In genomic region chr6:33055663-33056062, GRCm38 (mm10) we compare ENCODE assay signal across 18 mouse cellular contexts. TPM values are rescaled to one million over a fixed set of nuclear protein-coding genes. Genes with fewer than 3 reads are reported as not detected.
DNase-seq lines count a peak whose midpoint lies in the region; ATAC-seq and TF ChIP-seq lines count a peak whose summit lies in the region.
"Had no signal": no experiment of that assay in that cellular context is flagged by ENCODE, and none has a peak within 500 bp of the region (broad histone marks: within the 10 kb centered on the region; RNA-seq: fewer than 3 reads in every experiment).

No protein-coding gene starts in this region.

- ATAC-seq in heart, embryonic 16.5 days (replicated peaks; ENCODE audit: extremely low read depth, insufficient read depth, low FRiP score): no peak
- ATAC-seq in liver, embryonic 11.5 days (replicated peaks; ENCODE audit: low FRiP score): peak; percentile 70
- ATAC-seq in megakaryocyte-erythroid progenitor cell, adult 5-6 weeks (replicated peaks; ENCODE audit: low FRiP score, low TSS enrichment, poor library complexity, severe bottlenecking): peak; percentile 56
- no peak for ATAC-seq in stomach, postnatal 0 days (ENCODE audit: low FRiP score, low TSS enrichment)
- ATAC-seq: inflammation-experienced regulatory T-cells, adult 6 months had no signal

- intact Hi-C loops in heart, postnatal 10 days (cut with DNase I): loop anchor here (5.0 kb wide), 2 partner anchors 73 to 128 kb away; no protein-coding TSS in a partner anchor
- intact Hi-C loops in heart, postnatal 14 days (cut with DNase I): loop anchor here (5.0 kb wide), 2 partner anchors 33 to 73 kb away; no protein-coding TSS in a partner anchor

- H3K27me3 ChIP-seq in heart, embryonic 16.5 days (ENCODE audit: control insufficient read depth, insufficient read depth, low read length): no peaks in the 10 kb centered on the region
- no peaks in the 10 kb centered on the region for H3K27me3 ChIP-seq in liver, embryonic 11.5 days (replicated peaks; ENCODE audit: control insufficient read depth, insufficient read depth, low read length)
- H3K27me3 ChIP-seq in stomach, postnatal 0 days (ENCODE audit: control insufficient read depth, insufficient read depth, low read length): no peaks in the 10 kb centered on the region
- H3K27me3 ChIP-seq: forebrain, embryonic 12.5 days; limb, embryonic 15.5 days; megakaryocyte, embryonic 14.5 days; stomach, embryonic 15.5 days had no signal

- H3K36me3 ChIP-seq in heart, embryonic 16.5 days (ENCODE audit: control insufficient read depth, insufficient read depth): 0 out of 2 replicates have a peak, but pooled peaks cover 2% of the 10 kb centered on the region
- peaks cover 10% of the 10 kb centered on the region; the same call in 1 of the 2 replicates for H3K36me3 ChIP-seq in liver, embryonic 11.5 days (ENCODE audit: control insufficient read depth, insufficient read depth, low read length)
- peaks cover 3% of the 10 kb centered on the region for H3K36me3 ChIP-seq in stomach, postnatal 0 days (ENCODE audit: control insufficient read depth, insufficient read depth, low read length)
- H3K36me3 ChIP-seq: stomach, embryonic 15.5 days had no signal

- H3K4me3 ChIP-seq in heart, embryonic 16.5 days (ENCODE audit: low read length): no peak overlapping the region
- H3K4me3 ChIP-seq in liver, embryonic 11.5 days (ENCODE audit: low read depth, low read length): no peak overlapping the region
- H3K4me3 ChIP-seq in stomach, postnatal 0 days (ENCODE audit: low read depth, low read length): no peak overlapping the region
- H3K4me3 ChIP-seq: forebrain, embryonic 12.5 days; limb, embryonic 15.5 days; megakaryocyte, embryonic 14.5 days; stomach, embryonic 15.5 days had no signal

- H3K4me2 ChIP-seq in heart, embryonic 16.5 days (ENCODE audit: low read depth, low read length): peak overlapping the region; percentile 9; the same call in 1 of the 2 replicates
- H3K4me2 ChIP-seq in liver, embryonic 11.5 days: peak overlapping the region; percentile 39
- no peak overlapping the region for H3K4me2 ChIP-seq in stomach, postnatal 0 days (replicated peaks; ENCODE audit: low read depth)
- H3K4me2 ChIP-seq: forebrain, embryonic 12.5 days; limb, embryonic 15.5 days; stomach, embryonic 15.5 days had no signal

- no peak overlapping the region for H3K27ac ChIP-seq in heart, embryonic 16.5 days (ENCODE audit: low read length)
- H3K27ac ChIP-seq in liver, embryonic 11.5 days (ENCODE audit: low read depth, low read length): peak overlapping the region; percentile 81
- H3K27ac ChIP-seq in stomach, postnatal 0 days (replicated peaks): no peak overlapping the region
- H3K27ac ChIP-seq: forebrain, embryonic 12.5 days; limb, embryonic 15.5 days; stomach, embryonic 15.5 days had no signal

- H3K9me3 ChIP-seq in heart, embryonic 16.5 days (replicated peaks; ENCODE audit: control insufficient read depth, low read length): no peaks in the 10 kb centered on the region
- no peaks in the 10 kb centered on the region for H3K9me3 ChIP-seq in liver, embryonic 11.5 days (ENCODE audit: control insufficient read depth, low read length)
- no peaks in the 10 kb centered on the region for H3K9me3 ChIP-seq in stomach, postnatal 0 days (ENCODE audit: control insufficient read depth, low read length)
- H3K9me3 ChIP-seq: forebrain, embryonic 12.5 days; limb, embryonic 15.5 days; megakaryocyte, embryonic 14.5 days; stomach, embryonic 15.5 days had no signal

- H3K4me1 ChIP-seq in heart, embryonic 16.5 days (ENCODE audit: control insufficient read depth, insufficient read depth, low read length): peaks cover 45% of the 10 kb centered on the region
- peaks cover 11% of the 10 kb centered on the region for H3K4me1 ChIP-seq in liver, embryonic 11.5 days (replicated peaks; ENCODE audit: control insufficient read depth, insufficient read depth, low read length)
- no peaks in the 10 kb centered on the region for H3K4me1 ChIP-seq in stomach, postnatal 0 days (replicated peaks; ENCODE audit: control insufficient read depth, insufficient read depth)

- no peak for TF ChIP-seq EP300 in stomach, postnatal 0 days (optimal IDR thresholded peaks at IDR 0.05)

- WGBS in heart, embryonic 16.5 days: 62% methylated on average over 4 of the region's 4 CpGs
- WGBS in liver, embryonic 11.5 days: 57% methylated on average over 4 of the region's 4 CpGs
- WGBS in stomach, postnatal 0 days: 80% methylated on average over 4 of the region's 4 CpGs

- no peak for DNase-seq in heart, postnatal 10 days
- peak; percentile 77 for DNase-seq in MEL-GATA-1-ER (ENCODE audit: extremely low read depth, low read depth)
- no peak for DNase-seq in liver, embryonic 11.5 days (ENCODE audit: low spot score)
- no peak for DNase-seq in yolk sac, embryonic 10.5 days (ENCODE audit: low spot score)
- DNase-seq in stomach, postnatal 0 days (ENCODE audit: low spot score): no peak
- no peak for DNase-seq in heart, postnatal 14 days
- DNase-seq: cerebellum, adult 8-10 months; kidney, adult 9 months; kidney, postnatal 36 days; lung, postnatal 10 days; right cerebral cortex, postnatal 14 days had no signal

- no peak overlapping the region for H3K9ac ChIP-seq in heart, embryonic 16.5 days (ENCODE audit: low read length)
- H3K9ac ChIP-seq in liver, embryonic 11.5 days (ENCODE audit: low read depth, low read length): no peak overlapping the region
- H3K9ac ChIP-seq in stomach, postnatal 0 days (ENCODE audit: low read length): no peak overlapping the region
- H3K9ac ChIP-seq: forebrain, embryonic 12.5 days; limb, embryonic 15.5 days; stomach, embryonic 15.5 days had no signal

- no peak for TF ChIP-seq CTCF in stomach, postnatal 0 days (IDR thresholded peaks at IDR 0.05; ENCODE audit: low read depth)

RNA-seq across cellular contexts. Expression of gene Chchd3, which starts 4.4 kb away (rescaled TPM):
- 236 and 264 TPM in 2 replicates for polyA plus RNA-seq in heart, embryonic 16.5 days (2015; fragmentation: Nextera tagmentation; extraction: Ambion mirVana)
- total RNA-seq in heart, postnatal 10 days (2021): 100 to 1,000 TPM; 444 to 445 TPM
- polyA plus RNA-seq in liver, embryonic 11.5 days (2014; fragmentation: Nextera tagmentation; extraction: Ambion mirVana): 149 and 150 TPM in 2 replicates
- 125 and 156 TPM in 2 replicates for total RNA-seq in megakaryocyte-erythroid progenitor cell, adult 5-6 weeks (2014; fragmentation: Nextera tagmentation)
- 350 and 422 TPM in 2 replicates for total RNA-seq in megakaryocyte-erythroid progenitor cell, adult 5-6 weeks (2017)
- polyA plus RNA-seq in stomach, postnatal 0 days (2015; fragmentation: Nextera tagmentation; extraction: Ambion mirVana): 91.0 and 92.4 TPM in 2 replicates
- 100 to 1,000 TPM; 444 to 466 TPM for total RNA-seq in heart, postnatal 14 days (2021)

Comparison
In these comparisons a context has a peak if more than half of its experiments do, and no peak if none do; other contexts are left out.
1. ATAC-seq: peak in liver, embryonic 11.5 days (single experiment) and megakaryocyte-erythroid progenitor cell, adult 5-6 weeks (single experiment); none in heart, embryonic 16.5 days (single experiment) and stomach, postnatal 0 days (single experiment).